Mouse (Mus musculus) left cerebral cortex, adult 6 months (tissue): ENCODE data around the gene Tmem273. TPM values are rescaled to one million over a fixed set of nuclear protein-coding genes. Genes with fewer than 3 reads are reported as not detected.

ENCODE experiments used
- long read RNA-seq, 2 experiments: library from polyadenylated mRNA; unstranded; transcript quantifications; one replicate each; pipeline ENCODE4 v2.0.0; 2019 to 2020
- polyA plus RNA-seq: library from polyadenylated mRNA; unstranded; fragments of <200 nt; fragmentation: Nextera tagmentation; gene quantifications from 2 replicates; pipeline ENCODE4 v1.2.3, GENCODE M21; 2021

Gene Tmem273
- 0.49 and 1.1 TPM in 2 replicates for polyA plus RNA-seq
- long read RNA-seq, experiment 1, partial matches to known transcripts, result 0 of 2 reads
- long read RNA-seq, experiment 1, other reads (novel, unspliced or antisense), result 0 of 2 reads
- long read RNA-seq, experiment 2, partial matches to known transcripts, result 1 of 1 reads
- long read RNA-seq, experiment 2, other reads (novel, unspliced or antisense), result 0 of 1 reads

DNA sequence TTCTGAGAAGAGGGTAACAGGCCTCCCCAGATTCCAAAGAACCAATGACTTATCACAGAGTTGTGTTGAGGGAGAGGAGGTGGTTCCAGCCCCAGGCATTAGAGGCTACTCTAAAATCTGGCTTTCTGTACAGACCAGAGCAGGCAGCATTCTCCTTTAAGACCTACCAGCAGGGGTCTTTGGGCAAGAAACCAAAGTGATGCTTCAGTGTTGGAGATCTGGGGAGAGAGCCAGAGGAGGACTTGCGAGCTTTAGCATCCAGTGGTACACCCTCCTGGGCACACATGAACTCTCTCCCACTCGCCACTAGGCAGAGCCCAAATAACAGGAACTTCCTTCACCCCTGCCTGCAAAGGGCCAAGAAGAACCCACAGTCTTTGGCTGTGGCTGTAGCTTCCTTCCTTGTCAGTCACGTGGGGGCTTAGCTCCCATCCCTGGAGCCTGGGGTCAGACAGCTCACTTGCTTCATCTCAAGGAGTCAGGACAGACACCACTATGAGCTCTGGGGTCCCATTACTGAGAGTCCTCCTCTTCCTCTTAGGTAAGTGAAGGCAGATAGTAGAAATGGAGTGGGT is at the start of gene Tmem273:
Gene Tmem273, plus strand, starts transcription at position 408 of the 575 bp plus-strand sequence.

DNA sequence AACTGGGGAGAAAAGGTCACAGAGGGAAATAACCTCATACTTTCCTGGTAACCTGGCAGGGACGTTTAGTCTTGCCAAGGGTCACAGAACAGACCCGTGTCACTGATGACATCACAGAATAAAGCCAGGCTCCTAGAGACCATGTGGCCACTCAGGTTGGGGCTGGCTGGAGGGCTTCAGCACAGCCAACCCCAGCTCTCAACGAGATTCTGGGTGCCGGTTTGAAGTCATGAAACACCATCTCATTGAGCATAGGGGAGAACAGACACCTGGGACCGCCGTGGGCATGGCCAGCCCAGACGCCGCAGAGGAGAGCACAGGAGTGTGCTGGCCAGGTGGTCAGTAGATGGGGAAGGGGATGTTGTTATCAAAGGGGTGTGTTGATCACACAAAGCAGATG is 48.1 kb downstream of the Tmem273 start, which contains the start of gene Fam170b:
Gene Fam170b, plus strand, starts transcription at position 116 of the 400 bp plus-strand sequence.

DNA sequence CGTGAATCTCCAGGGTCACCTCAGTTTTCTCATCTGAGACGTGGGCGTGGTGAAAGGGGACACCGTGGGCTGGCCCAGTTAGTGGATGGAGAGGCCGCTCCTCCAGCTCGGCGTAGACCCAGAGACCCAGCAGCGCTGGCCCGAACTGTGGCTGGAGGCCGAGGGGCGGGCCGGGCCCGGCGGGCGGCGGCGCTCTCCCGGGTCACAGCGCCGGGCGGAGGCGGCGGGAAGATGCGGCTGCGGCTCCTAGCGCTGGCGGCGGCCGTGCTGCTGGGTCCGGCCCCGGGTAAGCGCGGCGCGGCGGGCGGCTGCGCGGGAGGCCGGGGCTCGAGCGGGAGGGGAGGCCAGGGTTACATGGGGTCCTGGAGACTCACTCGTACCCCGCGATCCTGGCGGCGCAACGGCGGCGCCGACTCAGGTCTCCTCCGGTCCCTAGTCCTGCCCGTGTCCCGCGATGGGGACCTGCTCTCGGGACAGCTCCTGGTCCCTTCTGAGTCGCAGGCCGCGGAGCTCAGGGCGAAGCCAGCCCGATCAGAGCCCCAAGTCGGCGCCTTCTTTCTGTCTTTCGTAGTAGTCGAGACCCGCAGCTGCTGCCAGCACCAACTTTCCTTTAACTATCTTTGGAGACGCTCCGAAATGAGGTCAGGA is 71.0 kb downstream of the Tmem273 start, which contains the start of gene Vstm4:
Gene Vstm4, plus strand, starts transcription at position 76 of the 648 bp plus-strand sequence.

Other genes with a start within 250 kb of the Tmem273 start
- gene Prrxl1, start 186.6 kb upstream of the Tmem273 start, polyA plus RNA-seq, result 0.04 TPM in 1 of 2 replicates, not detected in the other
- gene 3425401B19Rik, start 100.7 kb upstream of the Tmem273 start, polyA plus RNA-seq, result 0.06 and 0.21 TPM in 2 replicates
- 0.06 and 0.07 TPM in 2 replicates for gene Fam170b, start 48.0 kb downstream of the Tmem273 start, polyA plus RNA-seq
- 1.9 and 3.0 TPM in 2 replicates for gene Vstm4, start 70.8 kb downstream of the Tmem273 start, polyA plus RNA-seq
- gene Lrrc18, start 205.4 kb downstream of the Tmem273 start, polyA plus RNA-seq, result 0.43 and 0.48 TPM in 2 replicates